Mouse (Mus musculus) MEL (cell line): Measurements from ENCODE around the gene Klf14. TPM values are rescaled to one million over a fixed set of nuclear protein-coding genes. Genes with fewer than 3 reads are reported as not detected.

Experiments
- DNase-seq: peaks from one replicate; pipeline ENCODE4 v3.0.0; 2011; ENCODE audit warnings: low read depth, low spot score
- H3K27ac ChIP-seq: 2 replicates; pipeline ENCODE4 v1.5.1; 2012; ENCODE audit warnings: low read depth, mild to moderate bottlenecking, control low read depth, low read length, moderate library complexity; ENCODE audit not compliant: control insufficient read depth
- H3K27me3 ChIP-seq, 2 experiments: fragments of 150-350 bp in 1 of 2; sonication (generic) in 1 of 2; 2 replicates each; pipeline ENCODE4 v1.6.1; 2012; ENCODE audit warnings: low read length in 2 of 2, mild to moderate bottlenecking in 2 of 2, improper control_type of control experiment in 1 of 2, moderate library complexity in 1 of 2; ENCODE audit not compliant: insufficient read depth in 2 of 2, control insufficient read depth in 1 of 2
- H3K36me3 ChIP-seq, 2 experiments: 2 replicates each; pipeline ENCODE4 v1.6.1; 2012 to 2014; ENCODE audit warnings: low read length in 2 of 2, improper control_type of control experiment in 1 of 2, inconsistent platforms in 1 of 2, mild to moderate bottlenecking in 1 of 2; ENCODE audit not compliant: insufficient read depth in 2 of 2, control insufficient read depth in 1 of 2
- H3K4me1 ChIP-seq, 2 experiments: fragments of 150-350 bp in 1 of 2; sonication (generic) in 1 of 2; 2 replicates each; pipeline ENCODE4 v1.6.1; 2012; ENCODE audit warnings: low read length in 2 of 2, improper control_type of control experiment in 1 of 2, mild to moderate bottlenecking in 1 of 2; ENCODE audit not compliant: insufficient read depth in 2 of 2, control insufficient read depth in 1 of 2
- H3K4me3 ChIP-seq, 2 experiments: fragments of 150-350 bp in 1 of 2; sonication (generic) in 1 of 2; 2 replicates each; pipeline ENCODE4 v1.5.1; 2012; ENCODE audit warnings: low read depth in 2 of 2, low read length in 2 of 2, mild to moderate bottlenecking in 2 of 2, moderate library complexity in 2 of 2, control low read depth in 1 of 2, improper control_type of control experiment in 1 of 2; ENCODE audit not compliant: control insufficient read depth in 1 of 2, insufficient read depth in 1 of 2
- H3K79me2 ChIP-seq: 2 replicates; pipeline ENCODE4 v1.6.1; 2012; ENCODE audit warnings: mild to moderate bottlenecking, low read length, moderate library complexity; ENCODE audit not compliant: control insufficient read depth, poor library complexity, insufficient read depth
- H3K9ac ChIP-seq: 2 replicates; pipeline ENCODE4 v1.6.1; 2012; ENCODE audit warnings: low read depth, mild to moderate bottlenecking, control low read depth, low read length, moderate library complexity; ENCODE audit not compliant: control insufficient read depth, poor library complexity, severe bottlenecking
- H3K9me3 ChIP-seq: fragments of 150-350 bp; sonication (generic); replicated peaks from 2 replicates; pipeline ENCODE4 v1.6.1; 2012; ENCODE audit warnings: mild to moderate bottlenecking, low read length, improper control_type of control experiment, moderate library complexity; ENCODE audit not compliant: insufficient read depth
- CHD2 ChIP-seq: IDR thresholded peaks from 2 replicates; pipeline ENCODE4 v1.6.1; 2011; ENCODE audit warnings: low read length, improper control_type of control experiment
- E2F4 ChIP-seq: IDR thresholded peaks from 2 replicates; pipeline ENCODE4 v1.6.1; 2011; ENCODE audit warnings: low read depth, low read length, improper control_type of control experiment, borderline replicate concordance
- ELF1 ChIP-seq: IDR thresholded peaks from 2 replicates; pipeline ENCODE4 v1.6.1; 2014; ENCODE audit warnings: low read depth, mild to moderate bottlenecking, inconsistent platforms, low read length, improper control_type of control experiment, moderate library complexity
- ETS1 ChIP-seq: IDR thresholded peaks from 2 replicates; pipeline ENCODE4 v1.6.1; 2012; ENCODE audit warnings: low read depth, mild to moderate bottlenecking, inconsistent platforms, low read length, improper control_type of control experiment, moderate library complexity
- GABPA ChIP-seq: IDR thresholded peaks from 2 replicates; pipeline ENCODE4 v1.6.1; 2012; ENCODE audit warnings: low read depth, mild to moderate bottlenecking, inconsistent platforms, low read length, improper control_type of control experiment, moderate library complexity
- HCFC1 ChIP-seq: IDR thresholded peaks from 2 replicates; pipeline ENCODE4 v1.6.1; 2012; ENCODE audit warnings: low read depth, mild to moderate bottlenecking, inconsistent platforms, low read length, improper control_type of control experiment, moderate library complexity
- KAT2A ChIP-seq: conservative IDR thresholded peaks from 2 replicates; pipeline ENCODE4 v1.6.1; 2012; ENCODE audit warnings: low read depth, low read length, improper control_type of control experiment, inconsistent platforms
- MAFK ChIP-seq: IDR thresholded peaks from 2 replicates; pipeline ENCODE4 v1.6.1; 2011; ENCODE audit warnings: low read depth, mild to moderate bottlenecking, low read length, improper control_type of control experiment, borderline replicate concordance
- MAX ChIP-seq: IDR thresholded peaks from 2 replicates; pipeline ENCODE4 v1.6.1; 2011; ENCODE audit warnings: low read length, improper control_type of control experiment
- MAZ ChIP-seq: IDR thresholded peaks from 2 replicates; pipeline ENCODE4 v1.6.1; 2012; ENCODE audit warnings: low read depth, mild to moderate bottlenecking, inconsistent platforms, low read length, improper control_type of control experiment
- MEF2A ChIP-seq: IDR thresholded peaks from 2 replicates; pipeline ENCODE4 v1.6.1; 2014; ENCODE audit warnings: low read depth, mild to moderate bottlenecking, inconsistent platforms, low read length, improper control_type of control experiment; ENCODE audit not compliant: poor library complexity, insufficient replicate concordance, severe bottlenecking; ENCODE audit errors: extremely low read depth
- MXI1 ChIP-seq: IDR thresholded peaks from 2 replicates; pipeline ENCODE4 v1.6.1; 2011; ENCODE audit warnings: mild to moderate bottlenecking, low read depth, low read length, improper control_type of control experiment
- MYC ChIP-seq: IDR thresholded peaks from 2 replicates; pipeline ENCODE4 v1.6.1; 2011; ENCODE audit warnings: low read depth, mild to moderate bottlenecking, low read length, improper control_type of control experiment, moderate library complexity
- NELFE ChIP-seq: IDR thresholded peaks from 2 replicates; pipeline ENCODE4 v1.6.1; 2011; ENCODE audit warnings: low read depth, low read length, improper control_type of control experiment
- POLR2A ChIP-seq, 2 experiments: IDR thresholded peaks; 2 replicates each; pipeline ENCODE4 v1.6.1; 2011 to 2012; ENCODE audit warnings: low read length in 2 of 2, mild to moderate bottlenecking in 2 of 2, control low read depth in 1 of 2, improper control_type of control experiment in 1 of 2, low read depth in 1 of 2, moderate library complexity in 1 of 2; ENCODE audit not compliant: control insufficient read depth in 1 of 2, insufficient read depth in 1 of 2, poor library complexity in 1 of 2
- RAD21 ChIP-seq: IDR thresholded peaks from 2 replicates; pipeline ENCODE4 v1.6.1; 2011; ENCODE audit warnings: mild to moderate bottlenecking, low read depth, low read length, improper control_type of control experiment
- SIN3A ChIP-seq: IDR thresholded peaks from 2 replicates; pipeline ENCODE4 v1.6.1; 2012; ENCODE audit warnings: low read length, improper control_type of control experiment, inconsistent platforms
- TBP ChIP-seq: IDR thresholded peaks from 2 replicates; pipeline ENCODE4 v1.8.0; 2011; ENCODE audit warnings: low read depth, low read length, improper control_type of control experiment
- TCF12 ChIP-seq: IDR thresholded peaks from 2 replicates; pipeline ENCODE4 v1.6.1; 2014; ENCODE audit warnings: low read depth, mild to moderate bottlenecking, inconsistent platforms, low read length, improper control_type of control experiment, moderate library complexity
- UBTF ChIP-seq: IDR thresholded peaks from 2 replicates; pipeline ENCODE4 v1.6.1; 2012; ENCODE audit warnings: low read depth, mild to moderate bottlenecking, inconsistent platforms, low read length, improper control_type of control experiment, moderate library complexity, borderline replicate concordance; ENCODE audit not compliant: insufficient read depth
- USF1 ChIP-seq: IDR thresholded peaks from 2 replicates; pipeline ENCODE4 v1.6.1; 2014; ENCODE audit warnings: low read depth, mild to moderate bottlenecking, inconsistent platforms, low read length, improper control_type of control experiment, moderate library complexity
- USF2 ChIP-seq, 2 experiments: IDR thresholded peaks; 2 replicates each; pipeline ENCODE4 v1.6.1; 2011 to 2012; ENCODE audit warnings: improper control_type of control experiment in 2 of 2, low read length in 2 of 2, borderline replicate concordance in 1 of 2, inconsistent platforms in 1 of 2, low read depth in 1 of 2, mild to moderate bottlenecking in 1 of 2; ENCODE audit not compliant: insufficient read depth in 1 of 2
- ZC3H11A ChIP-seq: IDR thresholded peaks from 2 replicates; pipeline ENCODE4 v1.6.1; 2012; ENCODE audit warnings: low read depth, mild to moderate bottlenecking, inconsistent platforms, low read length, improper control_type of control experiment
- ZMIZ1 ChIP-seq: IDR thresholded peaks from 2 replicates; pipeline ENCODE4 v1.6.1; 2012; ENCODE audit warnings: low read depth, mild to moderate bottlenecking, inconsistent platforms, low read length, improper control_type of control experiment, moderate library complexity
- ZNF384 ChIP-seq: IDR thresholded peaks from 2 replicates; pipeline ENCODE4 v1.6.1; 2012; ENCODE audit warnings: low read depth, mild to moderate bottlenecking, inconsistent platforms, low read length, improper control_type of control experiment
- polyA plus RNA-seq, 2 experiments: library from polyadenylated mRNA; stranded (reverse) in 1 of 2; unstranded in 1 of 2; fragments of >175 nt in 1 of 2; fragments of >200 nt in 1 of 2; gene quantifications; 2 replicates each; pipeline versions ENCODE4 v1.2.1 to v1.2.4; 2012; ENCODE audit warnings: low replicate concordance in 2 of 2, low read depth in 1 of 2; ENCODE audit not compliant: insufficient read length in 2 of 2, insufficient read depth in 1 of 2, missing spikeins in 1 of 2
- total RNA-seq: library from RNA; depleted of rRNA; stranded (reverse); fragments of 300-350 nt; gene quantifications from 2 replicates; pipeline ENCODE4 v1.2.3, GENCODE M21; 2012

The Klf14 gene
- total and polyA plus RNA-seq, 3 experiments: not detected

GRCm38 (mm10) chr6:30982372-30982980 is 23.6 kb upstream of the Klf14 start (continued):
- TF ChIP-seq RAD21: peak; percentile 95
- TF ChIP-seq MAFK: no peak
- no peak for TF ChIP-seq MAX
- no peak for TF ChIP-seq UBTF
- 0 out of 2 replicates have a peak, but pooled peaks have one; percentile 21 for TF ChIP-seq SIN3A
- TF ChIP-seq ZNF384: peak; percentile 100
- TF ChIP-seq MAZ: no peak
- no peak for TF ChIP-seq MEF2A
- no peak for TF ChIP-seq GABPA
- TF ChIP-seq ETS1: no peak
- TF ChIP-seq USF1: no peak
- no peak for TF ChIP-seq KAT2A
- no peak for TF ChIP-seq TCF12
- TF ChIP-seq NELFE: no peak
- peak; percentile 22; the same call in 1 of the 2 replicates for TF ChIP-seq HCFC1
- TF ChIP-seq ELF1: no peak
- no peak for TF ChIP-seq POLR2A (IDR thresholded peaks at IDR 0.05; ENCODE audit: control insufficient read depth in 1 of 2, insufficient read depth in 1 of 2, low read depth in 1 of 2, low read length in 2 of 2, poor library complexity in 1 of 2)
- peak; percentile 87 for TF ChIP-seq ZC3H11A
- no peak for TF ChIP-seq USF2 (IDR thresholded peaks at IDR 0.05; ENCODE audit: borderline replicate concordance in 1 of 2, insufficient read depth in 1 of 2, low read depth in 1 of 2, low read length in 2 of 2)
- no peak for TF ChIP-seq TBP
- TF ChIP-seq MYC: no peak
- no peak for TF ChIP-seq ZMIZ1

GRCm38 (mm10) chr6:30981351-30981750 is 22.5 kb upstream of the Klf14 start:
- Histone ChIP-seq H3K27me3 (peaks cover 0 to 5% of the 10 kb centered on the region in 2 experiments; a peak in 3 of 4 replicates), H3K79me2 (no peaks in the 10 kb centered on the region), H3K4me1 (peaks cover 0 to 2% of the 10 kb centered on the region in 2 experiments; a peak in 1 of 4 replicates)

More at GRCm38 (mm10) chr6:30981351-30981750, 22.5 kb upstream of the Klf14 start:
- no peak overlapping the region for H3K27ac ChIP-seq
- TF ChIP-seq CHD2: no peak
- no peak for TF ChIP-seq MAZ
- TF ChIP-seq HCFC1: no peak
- TF ChIP-seq E2F4: no peak
- TF ChIP-seq SIN3A: no peak
- TF ChIP-seq GABPA: no peak
- TF ChIP-seq TBP: no peak
- TF ChIP-seq ZNF384: no peak
- TF ChIP-seq MXI1: no peak
- no peak for TF ChIP-seq MYC
- no peak for TF ChIP-seq USF2 (IDR thresholded peaks at IDR 0.05; ENCODE audit: borderline replicate concordance in 1 of 2, insufficient read depth in 1 of 2, low read depth in 1 of 2, low read length in 2 of 2)
- TF ChIP-seq USF1: no peak
- H3K36me3 ChIP-seq: peaks cover 0 to 4% of the 10 kb centered on the region in 2 experiments; a peak in 1 of 4 replicates
- H3K9me3 ChIP-seq: no peaks in the 10 kb centered on the region
- H3K4me3 ChIP-seq: no peak overlapping the region
- no peak for DNase-seq
- H3K9ac ChIP-seq: no peak overlapping the region
